Mouse (Mus musculus): ENCODE measurements around the gene Txnip. TPM values are rescaled to one million over a fixed set of nuclear protein-coding genes. Genes with fewer than 3 reads are reported as not detected.
"Not testable (repeated sequence)": the region's sequence is repeated elsewhere in the genome, so short reads cannot be mapped to it uniquely, and the experiment has no call there.

The Txnip gene
- total RNA-seq, 2 experiments from 2014 or later, result 20.7 to 25.0 TPM

GRCm38 (mm10) chr3:96581771-96582515, 24.2 kb downstream of the Txnip start:
- no peak for DNase-seq (ENCODE audit: extremely low spot score in 1 of 2, low spot score in 1 of 2)

GRCm38 (mm10) chr3:96583386-96583785, 25.6 kb downstream of the Txnip start:
- no peak for DNase-seq (ENCODE audit: extremely low spot score in 1 of 2, low spot score in 1 of 2)

GRCm38 (mm10) chr3:96590657-96591056, 32.9 kb downstream of the Txnip start:
- no peak for DNase-seq (ENCODE audit: extremely low spot score in 1 of 2, low spot score in 1 of 2)

- no peak for DNase-seq (ENCODE audit: extremely low spot score in 1 of 2, low spot score in 1 of 2)
Measured at GRCm38 (mm10) chr3:96593374-96593773, 35.6 kb downstream of the Txnip start.

GRCm38 (mm10) chr3:96593790-96594560, 36.2 kb downstream of the Txnip start, which contains the start of gene Polr3gl:
Gene Polr3gl, minus strand, starts transcription at chr3:96594181.
- peak; percentile 86 to 90 for DNase-seq (ENCODE audit: extremely low spot score in 1 of 2, low spot score in 1 of 2)

- DNase-seq (ENCODE audit: extremely low spot score in 1 of 2, low spot score in 1 of 2), result no peak
Measured at GRCm38 (mm10) chr3:96594851-96595250, 37.1 kb downstream of the Txnip start.

GRCm38 (mm10) chr3:96595661-96596060, 37.9 kb downstream of the Txnip start:
- DNase-seq (ENCODE audit: extremely low spot score in 1 of 2, low spot score in 1 of 2), result peak in 1 of 2 experiments; percentile 30

- DNase-seq (ENCODE audit: extremely low spot score in 1 of 2, low spot score in 1 of 2), result peak; percentile 62 to 69
Measured at GRCm38 (mm10) chr3:96596228-96596707, 38.5 kb downstream of the Txnip start, which contains the start of gene Ankrd34a. Gene Ankrd34a, plus strand, starts transcription at chr3:96596636.

- DNase-seq (ENCODE audit: extremely low spot score in 1 of 2, low spot score in 1 of 2), result no peak
Measured at GRCm38 (mm10) chr3:96596855-96597254, 39.1 kb downstream of the Txnip start.

GRCm38 (mm10) chr3:96597435-96597891, 39.7 kb downstream of the Txnip start:
- peak; percentile 27 to 47 for DNase-seq (ENCODE audit: extremely low spot score in 1 of 2, low spot score in 1 of 2)

- DNase-seq (ENCODE audit: extremely low spot score in 1 of 2, low spot score in 1 of 2), result peak; percentile 53
Measured at GRCm38 (mm10) chr3:96598156-96599068, 40.7 kb downstream of the Txnip start.

GRCm38 (mm10) chr3:96599069-96599393, 41.3 kb downstream of the Txnip start:
- no peak for DNase-seq (ENCODE audit: extremely low spot score in 1 of 2, low spot score in 1 of 2)

GRCm38 (mm10) chr3:96599411-96599810, 41.7 kb downstream of the Txnip start:
- DNase-seq (ENCODE audit: extremely low spot score in 1 of 2, low spot score in 1 of 2), result no peak

GRCm38 (mm10) chr3:96600639-96601250, 43.0 kb downstream of the Txnip start, which contains the start of gene Lix1l:
Gene Lix1l, plus strand, starts transcription at chr3:96601149.
- peak; percentile 81 to 84 for DNase-seq (ENCODE audit: extremely low spot score in 1 of 2, low spot score in 1 of 2)

- peak; percentile 48 to 58 for DNase-seq (ENCODE audit: extremely low spot score in 1 of 2, low spot score in 1 of 2)
Measured at GRCm38 (mm10) chr3:96601251-96601787, 43.6 kb downstream of the Txnip start.

GRCm38 (mm10) chr3:96601941-96602703, 44.4 kb downstream of the Txnip start:
- peak in 1 of 2 experiments; percentile 30 for DNase-seq (ENCODE audit: extremely low spot score in 1 of 2, low spot score in 1 of 2)

- DNase-seq (ENCODE audit: extremely low spot score in 1 of 2, low spot score in 1 of 2), result no peak
Measured at GRCm38 (mm10) chr3:96602704-96603084, 44.9 kb downstream of the Txnip start.

GRCm38 (mm10) chr3:96603311-96603710, 45.6 kb downstream of the Txnip start:
- DNase-seq (ENCODE audit: extremely low spot score in 1 of 2, low spot score in 1 of 2), result no peak

- DNase-seq (ENCODE audit: extremely low spot score in 1 of 2, low spot score in 1 of 2), result not testable (repeated sequence)
Measured at GRCm38 (mm10) chr3:96606007-96606406, 48.2 kb downstream of the Txnip start.
